Mouse (Mus musculus) heart, postnatal 0 days (tissue): ENCODE data around the gene Dnmt1. TPM values are rescaled to one million over a fixed set of nuclear protein-coding genes. Genes with fewer than 3 reads are reported as not detected.
A peak's percentile ranks its signal among the peaks of the same experiment; 100 is the strongest.

ENCODE experiments used
- ATAC-seq: fragments of 200-750 bp; cut with Nextera tagmentation; 2 replicates; pipeline ENCODE4 v1.8.0; 2017; ENCODE audit warnings: low read depth, moderate number of reproducible peaks, moderate library complexity; ENCODE audit not compliant: insufficient read depth
- DNase-seq: peaks from one replicate; pipeline ENCODE4 v3.0.0-alpha.2; 2016; ENCODE audit warnings: low spot score
- H3K27ac ChIP-seq: fragments of 300-500 bp; sonication (generic); 2 replicates; pipeline ENCODE4 v1.5.1; 2014; ENCODE audit warnings: low read depth, mild to moderate bottlenecking
- H3K27me3 ChIP-seq: fragments of 300-500 bp; sonication (generic); 2 replicates; pipeline ENCODE4 v1.6.1; 2014; ENCODE audit warnings: low read length, mixed read lengths; ENCODE audit not compliant: control insufficient read depth, insufficient read depth
- H3K36me3 ChIP-seq: fragments of 300-500 bp; sonication (generic); replicated peaks from 2 replicates; pipeline ENCODE4 v1.6.1; 2014; ENCODE audit warnings: low read length, mixed read lengths; ENCODE audit not compliant: control insufficient read depth, insufficient read depth
- H3K4me1 ChIP-seq: fragments of 300-500 bp; sonication (generic); 2 replicates; pipeline ENCODE4 v1.6.1; 2014; ENCODE audit warnings: antibody characterized with exemption; ENCODE audit not compliant: control insufficient read depth, insufficient read depth
- H3K4me2 ChIP-seq: fragments of 300-500 bp; sonication (generic); 2 replicates; pipeline ENCODE4 v1.6.1; 2014; ENCODE audit warnings: low read depth, mild to moderate bottlenecking, low read length, moderate library complexity
- H3K4me3 ChIP-seq: fragments of 300-500 bp; sonication (generic); 2 replicates; pipeline ENCODE4 v1.5.1; 2014; ENCODE audit warnings: low read depth, low read length
- H3K9ac ChIP-seq: fragments of 300-500 bp; sonication (generic); replicated peaks from 2 replicates; pipeline ENCODE4 v1.6.1; 2014; ENCODE audit warnings: low read depth, low read length, mixed read lengths
- H3K9me3 ChIP-seq: fragments of 300-500 bp; sonication (generic); replicated peaks from 2 replicates; pipeline ENCODE4 v1.6.1; 2016; ENCODE audit warnings: low read length; ENCODE audit not compliant: control insufficient read depth
- CTCF ChIP-seq: IDR thresholded peaks from 2 replicates; pipeline ENCODE4 v1.5.1; 2016; ENCODE audit warnings: antibody characterized with exemption, control low read depth, low read depth
- EP300 ChIP-seq: IDR thresholded peaks from 2 replicates; pipeline ENCODE4 v1.6.1; 2016; ENCODE audit warnings: antibody characterized with exemption, low read depth
- WGBS: fragments of 180-500 bp; shearing (Covaris S2); extraction: QIAGEN DNeasy Blood & Tissue Kit; methylation state at CpG from one replicate; pipeline ENCODE4 v1.1.7; 2014; 5-methylcytosine and 5-hydroxymethylcytosine counted together
- polyA plus RNA-seq: library from polyadenylated mRNA; unstranded; fragments of >200 nt; fragmentation: Nextera tagmentation; extraction: Ambion mirVana; gene quantifications from 2 replicates; pipeline ENCODE4 v1.2.1, GENCODE M21; 2015
- total RNA-seq: library from RNA; depleted of rRNA; stranded (reverse); fragments of >200 nt; gene quantifications from 2 replicates; pipeline ENCODE4 v1.2.3, GENCODE M21; 2014; ENCODE audit warnings: low replicate concordance

Dnmt1 gene
- total and polyA plus RNA-seq, 2 experiments from 2014 or later, result 15.4 to 27.4 TPM

GRCm38 (mm10) chr9:20898511-20899073, 61.1 kb downstream of the Dnmt1 start, which contains the start of gene Eif3g:
Eif3g (minus strand) TSS chr9:20898623.
- DNase-seq (peak; percentile 88), ATAC-seq (peak; percentile 84)
- Histone ChIP-seq H3K9me3 (no peaks in the 10 kb centered on the region), H3K27ac (peak within 1 kb of the TSS; percentile 64), H3K4me1 (peaks cover 10% of the 10 kb centered on the region), H3K36me3 (peaks cover 37% of the 10 kb centered on the region), H3K9ac (peak within 1 kb of the TSS; percentile 95), H3K4me2 (peak within 1 kb of the TSS; percentile 97), H3K27me3 (no peaks in the 10 kb centered on the region), H3K4me3 (peak within 1 kb of the TSS; percentile 93)
- TF ChIP-seq CTCF (peak; percentile 89), EP300 (no peak)
- 3% methylated on average over 34 of the region's 34 CpGs for WGBS

GRCm38 (mm10) chr9:20897736-20898510, 61.8 kb downstream of the Dnmt1 start:
- peak overlapping the region; percentile 97 for H3K4me2 ChIP-seq
- peaks cover 10% of the 10 kb centered on the region for H3K4me1 ChIP-seq
- peaks cover 42% of the 10 kb centered on the region for H3K36me3 ChIP-seq
- H3K27me3 ChIP-seq, result no peaks in the 10 kb centered on the region
- TF ChIP-seq EP300 (no peak), CTCF (no peak)
- WGBS, result 3% methylated on average over 36 of the region's 39 CpGs
- DNase-seq (no peak), ATAC-seq (peak; percentile 36)
- H3K4me3 ChIP-seq, result peak overlapping the region; percentile 93
- peak overlapping the region; percentile 64 for H3K27ac ChIP-seq
- no peaks in the 10 kb centered on the region for H3K9me3 ChIP-seq
- peak overlapping the region; percentile 95 for H3K9ac ChIP-seq

GRCm38 (mm10) chr9:20895382-20895781, 64.3 kb downstream of the Dnmt1 start:
- H3K27me3 ChIP-seq, result no peaks in the 10 kb centered on the region
- TF ChIP-seq CTCF, result no peak
- no peak for TF ChIP-seq EP300
- H3K4me1 ChIP-seq, result peaks cover 10% of the 10 kb centered on the region
- DNase-seq (no peak), ATAC-seq (no peak)
- no peak overlapping the region for H3K9ac ChIP-seq
- H3K36me3 ChIP-seq, result peaks cover 68% of the 10 kb centered on the region
- H3K27ac ChIP-seq, result no peak overlapping the region
- no peak overlapping the region for H3K4me3 ChIP-seq
- H3K4me2 ChIP-seq, result no peak overlapping the region
- H3K9me3 ChIP-seq, result no peaks in the 10 kb centered on the region
- WGBS, result 90% methylated on average over 9 of the region's 9 CpGs

- ATAC-seq (no peak), DNase-seq (no peak)
- Histone ChIP-seq H3K27ac (no peak overlapping the region), H3K27me3 (no peaks in the 10 kb centered on the region), H3K9me3 (no peaks in the 10 kb centered on the region), H3K9ac (no peak overlapping the region), H3K4me2 (no peak overlapping the region), H3K36me3 (peaks cover 75% of the 10 kb centered on the region), H3K4me1 (peaks cover 10% of the 10 kb centered on the region), H3K4me3 (no peak overlapping the region)
- TF ChIP-seq CTCF, result no peak
- TF ChIP-seq EP300, result no peak
- 81% methylated on average over 15 of the region's 15 CpGs for WGBS
Observed at GRCm38 (mm10) chr9:20894629-20895028, 65.1 kb downstream of the Dnmt1 start.

- TF ChIP-seq EP300 (no peak), CTCF (no peak)
- Histone ChIP-seq H3K27ac (no peak overlapping the region), H3K36me3 (peaks cover 77% of the 10 kb centered on the region), H3K9ac (no peak overlapping the region), H3K4me2 (no peak overlapping the region), H3K4me3 (no peak overlapping the region), H3K9me3 (no peaks in the 10 kb centered on the region), H3K27me3 (no peaks in the 10 kb centered on the region), H3K4me1 (peaks cover 12% of the 10 kb centered on the region)
- DNase-seq, result no peak
- 85% methylated on average over 13 of the region's 13 CpGs for WGBS
- ATAC-seq, result no peak
Observed at GRCm38 (mm10) chr9:20893590-20894343, 65.9 kb downstream of the Dnmt1 start.
